Mouse (Mus musculus): ENCODE measurements at regions not wholly inside any gene's neighbourhood (a gene's known extent, or its start where the extent isn't known, plus 50 kb on each side); places are given as distances from the start of the nearest gene placed in this dataset.

DNA sequence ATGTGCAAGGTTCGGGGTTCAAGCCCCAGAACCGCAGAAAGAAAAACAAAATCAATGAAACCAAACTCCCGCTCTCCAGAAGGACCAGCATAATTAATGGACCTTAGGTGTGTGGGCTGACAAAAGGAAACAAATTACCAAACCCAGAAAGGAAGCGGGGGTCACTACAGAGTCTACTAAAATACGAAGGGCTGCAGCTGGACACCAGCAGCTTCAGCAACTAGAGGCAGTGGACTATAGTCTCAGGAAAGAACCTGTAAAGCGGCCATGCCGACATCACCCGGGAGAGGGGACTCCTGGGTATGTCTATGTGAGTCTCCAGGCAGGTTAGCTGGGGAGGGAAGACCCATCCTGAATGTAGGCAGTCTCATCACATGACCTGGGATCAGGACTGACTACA lies 55.5 kb upstream of the Ppp2r5c start:
- no peaks in the 10 kb centered on the region for H3K36me3 ChIP-seq (ENCODE audit: insufficient read depth, low read length)
- DNase-seq (ENCODE audit: low spot score) (no peak), ATAC-seq (ENCODE audit: low FRiP score) (no peak)
- no peaks in the 10 kb centered on the region for H3K4me1 ChIP-seq (ENCODE audit: insufficient read depth, low read length)
- TF ChIP-seq CTCF (IDR thresholded peaks at IDR 0.05) = no peak
- H3K27ac ChIP-seq (ENCODE audit: low read depth, low read length) = no peak overlapping the region
- H3K4me2 ChIP-seq (ENCODE audit: low read depth, low read length, poor library complexity, severe bottlenecking) = no peak overlapping the region
- H3K9me3 ChIP-seq (ENCODE audit: low read length) = no peaks in the 10 kb centered on the region
- H3K27me3 ChIP-seq (ENCODE audit: insufficient read depth, low read length) = no peaks in the 10 kb centered on the region
- 88% methylated on average over 8 of the region's 8 CpGs for WGBS
- H3K4me3 ChIP-seq (ENCODE audit: low read depth, low read length) = no peak overlapping the region
- H3K9ac ChIP-seq (replicated peaks; ENCODE audit: low read length, poor library complexity, severe bottlenecking) = no peak overlapping the region

DNA sequence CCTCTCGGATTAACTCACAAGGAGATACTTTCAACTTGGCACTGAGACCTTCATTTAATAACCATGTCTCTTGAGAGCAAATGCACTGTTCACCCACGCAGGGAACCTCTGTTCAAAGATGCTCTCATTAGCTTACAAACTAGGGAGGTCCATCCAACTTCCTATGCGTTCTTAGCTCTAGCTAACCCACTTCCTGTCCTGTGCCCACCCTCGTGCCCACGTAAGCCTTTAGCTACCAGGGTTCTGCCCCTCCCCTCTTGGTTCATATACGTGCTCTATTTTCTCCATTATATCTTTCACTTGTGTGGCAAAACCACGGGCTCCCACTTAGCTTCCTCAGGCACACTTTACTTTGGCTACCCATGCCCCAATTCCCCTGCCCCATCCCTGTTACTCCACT lies 53.4 kb upstream of the Ppp2r5c start:
- DNase-seq (ENCODE audit: low spot score) (no peak), ATAC-seq (ENCODE audit: low FRiP score) (no peak)
- Histone ChIP-seq H3K4me3 (ENCODE audit: low read depth, low read length) (no peak overlapping the region), H3K4me1 (ENCODE audit: insufficient read depth, low read length) (no peaks in the 10 kb centered on the region), H3K9me3 (ENCODE audit: low read length) (no peaks in the 10 kb centered on the region), H3K4me2 (ENCODE audit: low read depth, low read length, poor library complexity, severe bottlenecking) (no peak overlapping the region), H3K27ac (ENCODE audit: low read depth, low read length) (no peak overlapping the region), H3K27me3 (ENCODE audit: insufficient read depth, low read length) (no peaks in the 10 kb centered on the region), H3K9ac (replicated peaks; ENCODE audit: low read length, poor library complexity, severe bottlenecking) (no peak overlapping the region), H3K36me3 (ENCODE audit: insufficient read depth, low read length) (no peaks in the 10 kb centered on the region)
- WGBS = 82% methylated on average over 7 of the region's 7 CpGs
- TF ChIP-seq CTCF (IDR thresholded peaks at IDR 0.05) = no peak
